Mouse (Mus musculus): ENCODE measurements around the gene Itpr1.

Gene Itpr1

GRCm38 (mm10) chr6:108213481-108214293, 791 bp downstream of the Itpr1 start:
- 1% methylated on average over 28 of the region's 29 CpGs for WGBS

- 6% methylated on average over 10 of the region's 10 CpGs for WGBS
Measured at GRCm38 (mm10) chr6:108214294-108214925, 1.5 kb downstream of the Itpr1 start.

DNA sequence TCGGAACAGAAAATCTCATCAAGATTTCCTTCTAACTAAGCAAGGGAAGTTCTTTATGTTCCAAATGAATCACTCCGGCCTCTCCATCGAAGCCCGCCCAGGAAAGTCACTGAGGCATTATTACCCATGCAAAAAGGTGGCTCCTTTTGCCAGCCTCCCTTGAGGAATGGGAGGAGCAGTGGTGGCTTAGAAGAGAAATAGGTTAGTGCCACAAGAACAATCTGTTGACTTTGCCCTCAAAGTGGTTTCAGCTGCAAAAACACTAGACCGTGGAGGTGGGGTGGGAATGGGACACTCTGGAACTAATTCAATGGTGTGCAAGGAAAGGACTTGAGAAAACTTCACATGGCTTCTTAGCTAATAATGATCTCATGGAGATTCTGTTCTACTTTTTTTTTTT, 3.2 kb downstream of the Itpr1 start:
- WGBS = 49% methylated on average over 5 of the region's 5 CpGs

DNA sequence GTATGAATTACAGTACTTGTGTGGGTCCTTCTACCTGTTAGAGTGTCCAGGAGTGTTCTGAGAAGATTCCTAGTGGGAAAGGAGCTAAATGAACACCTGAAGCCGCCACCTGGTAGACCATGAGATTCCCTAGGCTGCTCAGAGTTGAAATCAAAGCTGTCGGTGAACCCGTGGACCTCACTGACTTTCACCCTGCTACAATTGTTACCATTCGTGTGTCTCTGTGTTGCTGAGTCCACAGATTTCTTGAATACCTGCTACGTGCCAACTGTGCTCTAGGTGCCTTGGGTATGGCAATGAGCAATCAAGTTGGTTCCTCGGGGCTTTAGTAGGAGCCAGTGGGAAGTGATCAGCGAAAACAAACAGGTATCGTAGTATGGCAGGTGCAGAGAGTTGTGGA, 3.9 kb downstream of the Itpr1 start:
- WGBS = 91% methylated on average over 8 of the region's 8 CpGs

DNA sequence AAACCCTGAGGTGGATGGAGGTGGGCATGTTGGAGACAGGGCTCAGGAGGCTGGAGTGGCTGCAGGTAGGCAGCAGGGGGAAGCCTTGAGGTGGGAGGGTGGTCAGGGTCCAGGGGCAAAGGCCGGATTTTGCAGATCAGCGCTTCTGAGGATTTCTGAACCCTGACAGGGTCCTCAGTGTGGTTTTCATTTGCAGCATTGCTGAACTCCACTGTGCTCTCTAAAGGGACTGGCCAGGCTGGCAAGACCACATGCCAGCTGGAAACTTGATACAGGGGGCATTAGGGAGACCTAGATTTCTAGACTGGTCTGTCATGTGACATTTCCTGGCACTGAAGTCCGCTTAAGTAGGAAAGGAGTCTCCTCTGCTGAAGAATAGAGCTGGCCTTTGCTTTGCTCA, 5.1 kb downstream of the Itpr1 start:
- 85% methylated on average over 3 of the region's 3 CpGs for WGBS

DNA sequence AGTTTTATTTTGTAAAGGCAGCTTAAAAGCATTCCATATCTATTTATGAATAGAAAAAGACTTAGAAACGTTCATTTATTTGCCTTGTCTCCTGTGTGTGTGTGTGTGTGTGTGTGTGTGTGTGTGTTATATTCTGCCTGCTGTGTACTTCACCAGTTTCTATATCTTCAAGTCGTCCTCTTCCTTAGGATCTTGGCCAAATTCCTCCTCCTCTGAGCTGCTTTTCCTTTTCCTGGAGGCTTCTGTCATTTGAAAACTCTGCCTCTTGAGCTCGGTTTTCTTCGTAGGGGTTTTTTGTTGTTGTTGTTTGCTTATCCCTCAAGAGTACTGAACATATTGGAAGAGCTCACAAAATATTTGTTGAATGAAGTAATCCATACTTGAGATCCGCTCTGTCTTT, 9.5 kb downstream of the Itpr1 start:
- WGBS = 35% methylated on average over 5 of the region's 5 CpGs

- WGBS = 80% methylated on average over 5 of the region's 5 CpGs
Measured at GRCm38 (mm10) chr6:108222875-108223274, 10.0 kb downstream of the Itpr1 start.

GRCm38 (mm10) chr6:108224361-108224760, 11.5 kb downstream of the Itpr1 start:
- 85% methylated on average over 4 of the region's 4 CpGs for WGBS

DNA sequence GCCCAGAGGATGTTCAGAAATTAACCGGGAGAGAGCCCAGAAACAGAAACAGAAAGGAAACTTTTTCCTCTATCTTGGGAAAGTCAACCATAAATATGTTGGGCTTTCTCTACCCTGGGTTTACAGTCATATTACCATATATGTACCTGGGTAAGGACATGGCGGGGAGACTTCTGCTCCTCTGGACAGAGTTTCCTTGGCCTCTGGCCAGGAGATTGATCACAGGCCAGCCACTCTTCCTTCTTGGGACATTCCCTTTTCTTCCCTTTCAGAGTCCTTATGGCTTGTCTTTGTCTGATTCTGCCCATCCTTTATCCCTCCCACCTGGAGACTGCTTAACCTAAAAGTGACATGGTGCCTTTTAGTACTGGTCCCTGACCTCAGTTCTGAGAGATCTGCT, 12.1 kb downstream of the Itpr1 start:
- WGBS = 77% methylated on average over 2 of the region's 2 CpGs

DNA sequence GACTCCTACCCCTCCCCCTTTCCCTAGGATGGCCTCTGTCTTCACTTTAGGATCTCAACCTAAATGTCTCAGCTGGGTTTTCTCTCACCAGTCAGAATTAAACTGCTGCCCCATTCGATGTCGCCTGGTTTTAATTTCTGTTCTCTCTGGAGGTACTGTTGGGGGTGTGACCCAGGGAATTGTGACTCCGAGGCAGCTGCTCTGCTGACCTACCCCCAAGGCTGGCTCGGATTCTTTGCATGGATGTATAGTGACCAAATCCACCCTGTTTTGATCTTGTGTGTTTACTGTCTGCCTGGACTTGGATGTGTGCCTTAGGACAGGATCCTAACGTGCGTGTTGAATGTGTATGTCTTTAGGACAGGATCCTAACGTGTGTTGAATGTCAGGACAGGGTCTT, 13.3 kb downstream of the Itpr1 start:
- WGBS = 81% methylated on average over 7 of the region's 7 CpGs

GRCm38 (mm10) chr6:108227461-108227860, 14.6 kb downstream of the Itpr1 start:
- WGBS = 69% methylated on average over 6 of the region's 6 CpGs

- WGBS = 63% methylated on average over 6 of the region's 6 CpGs
Measured at GRCm38 (mm10) chr6:108228048-108228447, 15.2 kb downstream of the Itpr1 start.

DNA sequence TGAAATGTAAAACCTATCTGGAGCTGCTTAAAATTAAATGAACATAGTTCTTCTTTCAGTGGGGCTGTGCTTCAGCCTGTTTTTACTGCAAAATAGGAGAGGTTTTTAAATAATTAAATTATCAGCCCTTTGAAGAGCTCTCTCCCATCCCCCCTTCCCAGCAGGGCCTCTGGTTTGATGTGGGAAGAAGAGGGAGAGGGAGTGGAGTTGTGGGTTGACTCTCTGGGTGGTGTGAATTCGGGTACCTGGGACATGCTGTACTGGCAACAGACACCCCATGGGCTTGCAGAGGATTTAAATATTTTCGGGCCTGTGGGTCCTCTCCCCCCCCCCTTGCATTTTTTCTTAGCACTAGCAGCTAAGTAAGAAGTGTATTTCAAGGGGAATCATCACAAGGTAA, 15.7 kb downstream of the Itpr1 start:
- WGBS = 18% methylated on average over 2 of the region's 2 CpGs

- 78% methylated on average over 3 of the region's 3 CpGs for WGBS
Measured at GRCm38 (mm10) chr6:108230608-108231007, 17.7 kb downstream of the Itpr1 start.

DNA sequence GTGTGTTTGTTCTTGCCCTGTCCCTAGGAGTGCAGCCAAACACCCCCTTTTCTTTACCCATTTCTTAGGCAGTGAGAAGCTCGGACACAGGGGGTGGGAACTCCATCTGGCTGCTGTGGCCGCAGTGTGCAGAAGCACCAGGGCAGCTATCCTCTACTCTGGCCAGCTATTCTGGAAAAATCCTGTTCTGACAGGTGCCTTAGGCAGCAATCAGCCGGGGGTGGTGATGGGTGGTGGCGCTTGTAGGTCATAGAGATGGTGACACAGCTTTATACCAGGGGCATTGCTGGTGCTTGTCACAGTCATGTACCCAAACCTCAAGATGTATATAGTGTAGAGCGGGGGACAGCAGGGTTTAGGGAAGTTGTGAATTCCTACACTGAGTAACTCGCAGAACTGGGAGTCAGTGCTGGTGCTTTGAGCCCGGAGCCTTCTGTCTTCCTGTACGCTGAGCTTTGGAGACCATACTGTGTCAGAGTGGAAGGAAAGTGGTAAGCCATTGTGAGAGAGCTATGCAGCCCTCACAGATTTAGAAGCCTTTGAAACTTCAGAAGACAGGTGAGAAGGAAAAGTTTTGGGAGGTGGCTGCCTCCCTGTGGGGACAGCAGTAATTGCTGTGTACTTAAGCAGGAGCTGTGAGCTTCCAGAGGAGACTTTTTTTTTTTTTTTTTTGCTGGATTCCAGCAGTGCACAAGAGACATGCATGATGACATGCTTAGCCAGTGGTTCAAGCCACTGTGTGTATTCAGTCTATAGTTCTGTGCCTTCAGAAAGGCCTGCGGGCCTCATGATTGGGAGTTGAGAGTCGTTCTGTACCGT, 19.2 kb downstream of the Itpr1 start:
- 65% methylated on average over 11 of the region's 11 CpGs for WGBS

GRCm38 (mm10) chr6:108233070-108233469, 20.2 kb downstream of the Itpr1 start:
- WGBS = 57% methylated on average over 6 of the region's 6 CpGs

DNA sequence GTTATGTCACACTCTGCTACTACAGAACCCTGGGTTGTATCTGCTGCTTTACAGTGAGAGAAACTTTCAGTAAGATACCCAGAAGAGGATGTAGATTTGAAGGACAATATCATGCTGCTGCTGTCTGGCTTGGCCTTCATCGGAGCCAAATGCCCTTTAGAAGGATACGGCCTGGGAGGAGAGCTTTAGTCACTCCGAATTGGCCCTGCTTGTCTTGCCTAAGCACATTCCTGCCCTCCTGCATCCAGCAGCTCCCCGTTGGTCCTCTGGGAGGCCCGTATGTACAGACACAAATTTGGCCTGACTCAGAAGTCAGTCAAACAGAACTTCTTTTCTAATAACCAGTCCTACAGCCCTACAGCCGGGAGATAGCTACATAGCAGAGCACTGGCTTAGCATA, 21.6 kb downstream of the Itpr1 start:
- WGBS = 81% methylated on average over 6 of the region's 6 CpGs

- 44% methylated on average over 13 of the region's 13 CpGs for WGBS
Measured at GRCm38 (mm10) chr6:108235680-108236123, 22.8 kb downstream of the Itpr1 start.

- 44% methylated on average over 9 of the region's 9 CpGs for WGBS
Measured at GRCm38 (mm10) chr6:108236411-108236921, 23.6 kb downstream of the Itpr1 start.

- WGBS = 68% methylated on average over 8 of the region's 8 CpGs
Measured at GRCm38 (mm10) chr6:108236996-108237395, 24.1 kb downstream of the Itpr1 start.

DNA sequence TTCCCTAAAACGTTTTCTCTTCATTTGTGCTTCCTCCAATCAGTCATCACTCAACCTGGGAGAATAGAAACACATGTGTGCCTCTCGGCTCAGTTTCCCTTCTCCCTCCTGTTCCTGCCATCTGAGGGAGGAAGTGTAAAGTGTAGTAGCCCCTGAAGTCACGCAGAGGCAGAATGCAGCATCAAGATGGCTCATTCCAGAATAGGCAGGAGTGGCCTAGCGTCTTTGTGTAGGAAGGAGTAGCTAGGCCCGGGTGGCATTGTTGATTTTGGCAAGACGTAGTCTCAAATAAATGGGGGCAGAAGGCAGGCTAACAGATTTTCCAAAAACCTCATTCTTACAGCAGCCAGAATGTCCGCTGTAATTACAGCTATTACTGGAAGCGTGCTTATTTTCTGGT, 24.7 kb downstream of the Itpr1 start:
- 41% methylated on average over 8 of the region's 8 CpGs for WGBS

GRCm38 (mm10) chr6:108238011-108238410, 25.1 kb downstream of the Itpr1 start:
- 75% methylated on average over 4 of the region's 4 CpGs for WGBS

All from cerebral cortex, adult 2 months (tissue).